Mouse (Mus musculus): ENCODE data around the gene Prickle3. TPM values are rescaled to one million over a fixed set of nuclear protein-coding genes. Genes with fewer than 3 reads are reported as not detected.

Prickle3 gene
- polyA plus RNA-seq, 1 experiment from 2014 or later: 1.1 TPM

DNA sequence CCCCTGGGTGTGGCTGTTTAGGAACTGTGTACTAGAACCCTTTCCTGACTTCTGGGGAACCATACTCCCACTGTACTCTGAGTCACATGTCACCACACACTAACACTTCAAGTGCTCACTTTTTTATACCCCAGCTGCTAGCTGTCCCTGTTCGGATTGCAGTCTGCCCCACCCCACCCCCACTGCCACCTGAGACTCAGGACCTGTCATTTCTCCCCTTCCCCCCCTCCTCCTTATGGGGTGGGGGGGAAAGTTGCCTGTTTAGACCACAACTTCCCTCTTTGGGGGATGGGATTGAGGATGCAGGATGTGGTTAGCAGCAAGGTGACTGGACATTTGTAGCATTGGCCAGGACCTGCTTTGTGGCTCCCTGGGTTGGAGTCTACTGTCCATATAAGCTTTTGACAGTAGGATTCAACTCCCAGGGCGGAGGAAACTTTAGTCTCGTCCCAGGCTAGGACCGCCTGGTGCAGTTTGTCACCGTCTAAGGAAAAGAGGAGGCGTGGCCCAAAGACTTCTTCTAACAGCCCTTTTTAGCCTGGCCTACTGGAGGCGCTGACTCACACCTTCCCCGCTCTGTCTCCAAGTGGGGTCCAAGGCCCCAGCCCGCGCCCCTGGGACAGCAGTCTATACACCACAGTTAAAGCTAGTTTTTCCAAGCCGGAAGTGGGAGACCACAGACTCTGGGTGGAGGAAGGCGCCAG, 16.7 kb downstream of the Prickle3 start:
- Histone ChIP-seq H3K4me1 (replicated peaks) (peaks cover 34% of the 10 kb centered on the region), H3K4me3 (replicated peaks) (peak overlapping the region; percentile 36), H3K36me3 (replicated peaks) (no peaks in the 10 kb centered on the region), H3K9ac (no peak overlapping the region), H3K4me2 (peak overlapping the region; percentile 65), H3K27me3 (0 out of 2 replicates have a peak, but pooled peaks cover 4% of the 10 kb centered on the region), H3K27ac (replicated peaks) (0 out of 2 replicates have a peak overlapping the region, but pooled peaks have one; percentile 33), H3K9me3 (replicated peaks) (no peaks in the 10 kb centered on the region)
- ATAC-seq (ENCODE audit: insufficient read depth): 0 out of 2 replicates have a peak, but pooled peaks have one; percentile 5
- WGBS (ENCODE audit: insufficient replicate concordance): 22% methylated on average over 12 of the region's 12 CpGs

- no peak overlapping the region for H3K27ac ChIP-seq (replicated peaks)
- peak overlapping the region; percentile 65 for H3K4me2 ChIP-seq
- H3K9ac ChIP-seq: peak overlapping the region; percentile 4; the same call in 1 of the 2 replicates
- peak overlapping the region; percentile 36 for H3K4me3 ChIP-seq (replicated peaks)
- ATAC-seq (ENCODE audit: insufficient read depth): no peak
- peaks cover 36% of the 10 kb centered on the region for H3K4me1 ChIP-seq (replicated peaks)
- 20% methylated on average over 28 of the region's 28 CpGs for WGBS (ENCODE audit: insufficient replicate concordance)
- H3K27me3 ChIP-seq: 0 out of 2 replicates have a peak, but pooled peaks cover 4% of the 10 kb centered on the region
- no peaks in the 10 kb centered on the region for H3K36me3 ChIP-seq (replicated peaks)
- no peaks in the 10 kb centered on the region for H3K9me3 ChIP-seq (replicated peaks)
These were observed 17.4 kb downstream of the Prickle3 start for GRCm38 (mm10) chrX:7674284-7675000.

DNA sequence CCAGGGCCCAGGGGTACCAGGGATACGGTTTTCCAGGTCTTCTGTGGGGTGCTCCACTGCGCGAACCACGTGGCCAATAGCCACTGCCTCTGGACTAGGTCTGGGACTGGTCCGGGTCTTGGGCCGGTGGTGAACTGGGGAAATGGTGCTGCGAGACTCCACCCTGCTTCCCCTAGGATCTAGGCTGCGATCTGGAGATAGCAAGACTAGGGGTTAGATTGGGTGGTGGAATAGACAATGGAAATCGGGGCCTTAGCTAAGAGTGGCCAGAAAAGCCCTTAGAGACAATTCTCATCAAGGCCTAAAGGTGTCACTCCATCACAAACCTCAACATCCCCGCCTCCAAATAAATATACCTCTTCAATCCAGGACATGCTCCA, 17.9 kb downstream of the Prickle3 start:
- ATAC-seq (ENCODE audit: insufficient read depth): no peak
- H3K27me3 ChIP-seq: 0 out of 2 replicates have a peak, but pooled peaks cover 4% of the 10 kb centered on the region
- H3K4me1 ChIP-seq (replicated peaks): peaks cover 36% of the 10 kb centered on the region
- peak overlapping the region; percentile 4; the same call in 1 of the 2 replicates for H3K9ac ChIP-seq
- peak overlapping the region; percentile 36 for H3K4me3 ChIP-seq (replicated peaks)
- H3K4me2 ChIP-seq: peak overlapping the region; percentile 65
- no peaks in the 10 kb centered on the region for H3K36me3 ChIP-seq (replicated peaks)
- WGBS (ENCODE audit: insufficient replicate concordance): 26% methylated on average over 10 of the region's 10 CpGs
- H3K27ac ChIP-seq (replicated peaks): no peak overlapping the region
- no peaks in the 10 kb centered on the region for H3K9me3 ChIP-seq (replicated peaks)

- no peak overlapping the region for H3K9ac ChIP-seq
- H3K4me3 ChIP-seq (replicated peaks): no peak overlapping the region
- H3K4me2 ChIP-seq: no peak overlapping the region
- no peaks in the 10 kb centered on the region for H3K36me3 ChIP-seq (replicated peaks)
- H3K9me3 ChIP-seq (replicated peaks): no peaks in the 10 kb centered on the region
- H3K4me1 ChIP-seq (replicated peaks): peaks cover 16% of the 10 kb centered on the region
- H3K27me3 ChIP-seq: 0 out of 2 replicates have a peak, but pooled peaks cover 4% of the 10 kb centered on the region
- ATAC-seq (ENCODE audit: insufficient read depth): no peak
- H3K27ac ChIP-seq (replicated peaks): no peak overlapping the region
- WGBS (ENCODE audit: insufficient replicate concordance): 27% methylated on average over 3 of the region's 3 CpGs
These were observed 21.9 kb downstream of the Prickle3 start for GRCm38 (mm10) chrX:7678986-7679385.

- ATAC-seq (ENCODE audit: insufficient read depth): peak; percentile 90
These were observed 22.5 kb downstream of the Prickle3 start for GRCm38 (mm10) chrX:7679405-7680056.

DNA sequence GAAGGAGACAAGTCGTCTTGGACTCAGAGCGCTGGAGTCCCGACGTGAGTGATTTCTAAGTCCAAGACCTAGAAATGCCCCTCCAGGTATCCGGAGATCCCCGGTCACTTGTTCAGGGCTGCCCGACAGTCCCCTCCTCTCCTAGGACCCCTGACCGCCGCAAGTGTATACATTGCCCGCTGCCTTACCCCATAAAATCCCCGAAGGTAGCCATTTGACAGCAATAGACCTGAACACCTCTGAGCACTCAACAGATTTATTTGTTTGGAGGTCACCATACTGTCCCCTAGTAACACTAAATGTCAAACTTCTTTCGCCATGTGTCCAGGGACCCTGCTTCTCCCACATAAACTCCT, 23.0 kb downstream of the Prickle3 start:
- 27% methylated on average over 12 of the region's 12 CpGs for WGBS (ENCODE audit: insufficient replicate concordance)
- no peaks in the 10 kb centered on the region for H3K9me3 ChIP-seq (replicated peaks)
- peak; percentile 25; the same call in 1 of the 2 replicates for ATAC-seq (ENCODE audit: insufficient read depth)
- no peak overlapping the region for H3K27ac ChIP-seq (replicated peaks)
- H3K4me2 ChIP-seq: peak overlapping the region; percentile 61
- peaks cover 7% of the 10 kb centered on the region for H3K4me1 ChIP-seq (replicated peaks)
- 0 out of 2 replicates have a peak, but pooled peaks cover under 1% of the 10 kb centered on the region for H3K27me3 ChIP-seq
- H3K9ac ChIP-seq: no peak overlapping the region
- H3K36me3 ChIP-seq (replicated peaks): no peaks in the 10 kb centered on the region
- H3K4me3 ChIP-seq (replicated peaks): peak overlapping the region; percentile 30

More at GRCm38 (mm10) chrX:7679405-7680056, 22.5 kb downstream of the Prickle3 start:
- no peaks in the 10 kb centered on the region for H3K36me3 ChIP-seq (replicated peaks)
- 0 out of 2 replicates have a peak, but pooled peaks cover 4% of the 10 kb centered on the region for H3K27me3 ChIP-seq
- H3K4me2 ChIP-seq: peak overlapping the region; percentile 61
- H3K4me1 ChIP-seq (replicated peaks): peaks cover 11% of the 10 kb centered on the region
- WGBS (ENCODE audit: insufficient replicate concordance): 12% methylated on average over 27 of the region's 27 CpGs
- no peak overlapping the region for H3K9ac ChIP-seq
- no peaks in the 10 kb centered on the region for H3K9me3 ChIP-seq (replicated peaks)
- H3K4me3 ChIP-seq (replicated peaks): peak overlapping the region; percentile 30
- no peak overlapping the region for H3K27ac ChIP-seq (replicated peaks)

DNA sequence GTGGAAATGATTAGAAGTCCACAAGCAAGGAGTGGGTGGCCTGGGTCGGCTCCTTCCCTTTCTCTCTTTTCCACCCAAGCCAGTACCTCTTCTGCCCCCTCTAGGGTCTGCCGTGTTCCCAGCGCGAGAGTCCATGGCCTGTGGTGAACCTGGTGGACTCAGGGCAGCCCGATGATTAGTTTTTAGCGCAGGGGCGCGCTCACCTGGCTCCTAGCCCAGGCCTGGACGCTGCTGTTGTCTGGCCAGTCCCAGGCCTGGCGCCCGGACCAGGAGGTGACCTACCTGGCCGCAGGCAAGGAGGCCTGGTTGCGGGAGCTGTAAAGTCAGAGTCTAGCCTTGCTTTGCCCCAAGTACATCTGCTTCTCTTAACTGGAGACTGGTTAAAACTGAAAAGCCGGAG, 23.8 kb downstream of the Prickle3 start, which contains the start of gene Magix:
Gene Magix (minus strand): TSS at position 388 of the 400 bp plus-strand sequence.
- H3K4me2 ChIP-seq: peak within 1 kb of the TSS; percentile 61
- H3K4me3 ChIP-seq (replicated peaks): peak within 1 kb of the TSS; percentile 30; the same call in 1 of the 2 replicates
- no peak for ATAC-seq (ENCODE audit: insufficient read depth)
- no peak within 1 kb of the TSS for H3K9ac ChIP-seq
- H3K9me3 ChIP-seq (replicated peaks): no peaks in the 10 kb centered on the region
- WGBS (ENCODE audit: insufficient replicate concordance): 64% methylated on average over 14 of the region's 14 CpGs
- H3K4me1 ChIP-seq (replicated peaks): peaks cover 7% of the 10 kb centered on the region
- H3K27ac ChIP-seq (replicated peaks): no peak within 1 kb of the TSS
- H3K27me3 ChIP-seq: no peaks in the 10 kb centered on the region
- H3K36me3 ChIP-seq (replicated peaks): no peaks in the 10 kb centered on the region

- 79% methylated on average over 2 of the region's 2 CpGs for WGBS (ENCODE audit: insufficient replicate concordance)
- Histone ChIP-seq H3K4me1 (replicated peaks) (no peaks in the 10 kb centered on the region), H3K36me3 (replicated peaks) (no peaks in the 10 kb centered on the region), H3K9ac (no peak overlapping the region), H3K27ac (replicated peaks) (no peak overlapping the region), H3K4me3 (replicated peaks) (no peak overlapping the region), H3K4me2 (no peak overlapping the region), H3K27me3 (no peaks in the 10 kb centered on the region), H3K9me3 (replicated peaks) (no peaks in the 10 kb centered on the region)
- no peak for ATAC-seq (ENCODE audit: insufficient read depth)
These were observed 31.3 kb downstream of the Prickle3 start for GRCm38 (mm10) chrX:7688321-7688720.

- Histone ChIP-seq H3K9me3 (replicated peaks) (no peaks in the 10 kb centered on the region), H3K36me3 (replicated peaks) (no peaks in the 10 kb centered on the region), H3K4me1 (replicated peaks) (no peaks in the 10 kb centered on the region), H3K27ac (replicated peaks) (no peak overlapping the region), H3K9ac (no peak overlapping the region), H3K27me3 (no peaks in the 10 kb centered on the region), H3K4me2 (no peak overlapping the region), H3K4me3 (replicated peaks) (no peak overlapping the region)
- ATAC-seq (ENCODE audit: insufficient read depth): no peak
- WGBS (ENCODE audit: insufficient replicate concordance): 45% methylated on average over 3 of the region's 3 CpGs
These were observed 33.4 kb downstream of the Prickle3 start for GRCm38 (mm10) chrX:7690486-7690885.

DNA sequence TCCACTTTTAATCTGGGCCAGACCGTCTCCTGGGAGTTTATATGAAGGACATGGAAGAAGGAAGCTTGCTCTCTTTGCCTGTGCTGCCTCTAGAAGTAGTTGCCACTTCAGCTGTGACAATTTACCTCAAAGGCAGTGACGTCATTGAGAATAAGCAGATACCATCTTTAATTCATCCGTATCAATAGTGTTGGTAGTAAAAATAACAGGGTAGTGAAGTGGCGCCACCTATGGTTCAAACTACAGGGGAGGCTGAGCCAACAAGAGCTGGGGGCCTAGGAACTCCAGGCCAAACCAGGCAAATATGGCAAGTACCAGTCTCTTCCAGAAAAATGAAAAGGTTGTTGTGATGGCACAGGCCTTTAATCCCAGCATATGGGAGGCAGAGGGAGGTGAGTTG, 35.8 kb downstream of the Prickle3 start:
- Histone ChIP-seq H3K27ac (replicated peaks) (no peak overlapping the region), H3K4me1 (replicated peaks) (peaks cover under 1% of the 10 kb centered on the region; the same call in 1 of the 2 replicates), H3K4me3 (replicated peaks) (no peak overlapping the region), H3K9ac (no peak overlapping the region), H3K36me3 (replicated peaks) (no peaks in the 10 kb centered on the region), H3K4me2 (no peak overlapping the region), H3K9me3 (replicated peaks) (no peaks in the 10 kb centered on the region), H3K27me3 (no peaks in the 10 kb centered on the region)
- whole genome bisulfite sequencing (ENCODE audit: insufficient replicate concordance): 29% methylated on average over 4 of the region's 4 CpGs
- no peak for ATAC-seq (ENCODE audit: insufficient read depth)

DNA sequence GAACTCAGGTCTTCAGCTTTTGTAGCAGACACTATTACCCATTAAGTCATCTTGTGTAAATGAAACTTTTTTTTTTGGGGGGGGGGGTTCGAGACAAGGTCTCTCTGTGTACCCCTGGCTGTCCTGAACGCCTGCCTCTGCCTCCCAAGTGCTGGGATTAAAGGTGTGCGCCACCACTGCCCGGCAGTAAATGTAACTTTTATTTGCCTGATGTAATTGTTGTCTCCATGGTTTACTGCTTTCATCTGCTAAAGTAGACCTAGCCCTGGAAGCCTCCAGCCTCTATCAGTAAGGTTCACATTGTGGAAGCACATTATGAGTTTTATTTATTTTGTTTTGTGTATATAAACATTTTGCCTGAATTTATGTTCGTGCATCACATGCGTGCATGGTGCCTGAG, 39.5 kb downstream of the Prickle3 start:
- Histone ChIP-seq H3K27me3 (no peaks in the 10 kb centered on the region), H3K27ac (replicated peaks) (no peak overlapping the region), H3K4me3 (replicated peaks) (peak overlapping the region; percentile 71), H3K4me2 (peak overlapping the region; percentile 45), H3K4me1 (replicated peaks) (peaks cover 10% of the 10 kb centered on the region), H3K36me3 (replicated peaks) (peaks cover 21% of the 10 kb centered on the region), H3K9me3 (replicated peaks) (no peaks in the 10 kb centered on the region), H3K9ac (no peak overlapping the region)
- WGBS (ENCODE audit: insufficient replicate concordance): 34% methylated on average over 6 of the region's 6 CpGs
- no peak; the same call in 1 of the 2 replicates for ATAC-seq (ENCODE audit: insufficient read depth)

All from liver, embryonic 15.5 days (tissue).